In genomic region chrX:8095546-8095945, GRCm38 (mm10) we compare ENCODE assay signal across 8 mouse cellular contexts. TPM values are rescaled to one million over a fixed set of nuclear protein-coding genes. Genes with fewer than 3 reads are reported as not detected.
DNase-seq lines count a peak whose midpoint lies in the region; ATAC-seq lines count a peak whose summit lies in the region.

No protein-coding gene starts in this region.

- DNase-seq in kidney, postnatal 4 days = no peak
- DNase-seq in cerebellum, postnatal 14 days = peak; percentile 15 to 22
- no peak for DNase-seq in frontal cortex, postnatal 14 days (ENCODE audit: low spot score in 2 of 2)
- DNase-seq in adrenal gland, adult 8-10 months = no peak
- no peak for DNase-seq in kidney, adult 9 months

- H3K4me3 ChIP-seq in kidney, embryonic 15.5 days (replicated peaks) = peak overlapping the region; percentile 35
- H3K4me3 ChIP-seq in hindbrain, embryonic 16.5 days (ENCODE audit: low read length) = peak overlapping the region; percentile 28; the same call in 1 of the 2 replicates
- peak overlapping the region; percentile 27 for H3K4me3 ChIP-seq in midbrain, embryonic 15.5 days

- H3K36me3 ChIP-seq in kidney, embryonic 15.5 days = no peaks in the 10 kb centered on the region
- H3K36me3 ChIP-seq in hindbrain, embryonic 16.5 days (ENCODE audit: control insufficient read depth, insufficient read depth, low read length) = no peaks in the 10 kb centered on the region
- no peaks in the 10 kb centered on the region for H3K36me3 ChIP-seq in midbrain, embryonic 15.5 days (replicated peaks)

- no peak overlapping the region for H3K27ac ChIP-seq in kidney, embryonic 15.5 days
- H3K27ac ChIP-seq in hindbrain, embryonic 16.5 days (ENCODE audit: low read depth, low read length) = no peak overlapping the region
- 0 out of 2 replicates have a peak overlapping the region, but pooled peaks have one; percentile 66 for H3K27ac ChIP-seq in midbrain, embryonic 15.5 days

- peak overlapping the region; percentile 49 for H3K4me2 ChIP-seq in kidney, embryonic 15.5 days
- peak overlapping the region; percentile 46 for H3K4me2 ChIP-seq in hindbrain, embryonic 16.5 days (ENCODE audit: low read length)
- H3K4me2 ChIP-seq in midbrain, embryonic 15.5 days = peak overlapping the region; percentile 34

- no peaks in the 10 kb centered on the region for H3K9me3 ChIP-seq in kidney, embryonic 15.5 days (replicated peaks)
- H3K9me3 ChIP-seq in hindbrain, embryonic 16.5 days (ENCODE audit: control insufficient read depth, low read length) = 0 out of 2 replicates have a peak, but pooled peaks cover 2% of the 10 kb centered on the region
- no peaks in the 10 kb centered on the region for H3K9me3 ChIP-seq in midbrain, embryonic 15.5 days

- H3K9ac ChIP-seq in kidney, embryonic 15.5 days = no peak overlapping the region
- no peak overlapping the region for H3K9ac ChIP-seq in hindbrain, embryonic 16.5 days (ENCODE audit: low read depth, low read length)
- peak overlapping the region; percentile 29; the same call in 1 of the 2 replicates for H3K9ac ChIP-seq in midbrain, embryonic 15.5 days

- 72% methylated on average over 10 of the region's 10 CpGs for WGBS in kidney, embryonic 15.5 days
- WGBS in hindbrain, embryonic 16.5 days = 82% methylated on average over 10 of the region's 10 CpGs
- WGBS in midbrain, embryonic 15.5 days = 78% methylated on average over 10 of the region's 10 CpGs

- no peaks in the 10 kb centered on the region for H3K4me1 ChIP-seq in kidney, embryonic 15.5 days
- H3K4me1 ChIP-seq in hindbrain, embryonic 16.5 days (ENCODE audit: control insufficient read depth, insufficient read depth, low read depth, low read length) = no peaks in the 10 kb centered on the region
- peaks cover 6% of the 10 kb centered on the region; the same call in 1 of the 2 replicates for H3K4me1 ChIP-seq in midbrain, embryonic 15.5 days

- H3K27me3 ChIP-seq in kidney, embryonic 15.5 days = no peaks in the 10 kb centered on the region
- H3K27me3 ChIP-seq in hindbrain, embryonic 16.5 days (replicated peaks; ENCODE audit: control insufficient read depth, insufficient read depth, low read length) = no peaks in the 10 kb centered on the region
- H3K27me3 ChIP-seq in midbrain, embryonic 15.5 days (replicated peaks) = no peaks in the 10 kb centered on the region

- no peak for ATAC-seq in kidney, embryonic 15.5 days (replicated peaks; ENCODE audit: low FRiP score)
- ATAC-seq in hindbrain, embryonic 16.5 days = no peak
- no peak for ATAC-seq in midbrain, embryonic 15.5 days (replicated peaks)

RNA-seq across cellular contexts. Expression of gene Was, which starts 5.2 kb away (rescaled TPM):
- 0.23 and 0.49 TPM in 2 replicates for polyA plus RNA-seq in kidney, embryonic 15.5 days (2015; fragmentation: Nextera tagmentation; extraction: Ambion mirVana)
- polyA plus RNA-seq in hindbrain, embryonic 16.5 days (2015; fragmentation: Nextera tagmentation; extraction: Ambion mirVana) = 0.28 and 0.29 TPM in 2 replicates
- polyA plus RNA-seq in midbrain, embryonic 15.5 days (2015; fragmentation: Nextera tagmentation; extraction: Ambion mirVana) = 0.13 and 0.18 TPM in 2 replicates
- 1 to 10 TPM; 1.8 to 3.7 (median 3.2) TPM for total RNA-seq in adrenal gland, adult 8-10 months (2022)

RNA-seq across cellular contexts. Expression of gene Suv39h1, which starts 21.0 kb away (rescaled TPM):
- polyA plus RNA-seq in kidney, embryonic 15.5 days (2015; fragmentation: Nextera tagmentation; extraction: Ambion mirVana) = 69.0 and 69.5 TPM in 2 replicates
- 34.2 and 41.4 TPM in 2 replicates for polyA plus RNA-seq in hindbrain, embryonic 16.5 days (2015; fragmentation: Nextera tagmentation; extraction: Ambion mirVana)
- polyA plus RNA-seq in midbrain, embryonic 15.5 days (2015; fragmentation: Nextera tagmentation; extraction: Ambion mirVana) = 40.7 and 42.0 TPM in 2 replicates
- total RNA-seq in adrenal gland, adult 8-10 months (2022) = 10 to 100 TPM; 11.5 to 14.6 (median 13.9) TPM

RNA-seq across cellular contexts. Expression of gene Wdr13, which starts 37.1 kb away (rescaled TPM):
- 22.7 and 29.3 TPM in 2 replicates for polyA plus RNA-seq in kidney, embryonic 15.5 days (2015; fragmentation: Nextera tagmentation; extraction: Ambion mirVana)
- polyA plus RNA-seq in hindbrain, embryonic 16.5 days (2015; fragmentation: Nextera tagmentation; extraction: Ambion mirVana) = 65.0 and 65.9 TPM in 2 replicates
- 67.6 and 72.9 TPM in 2 replicates for polyA plus RNA-seq in midbrain, embryonic 15.5 days (2015; fragmentation: Nextera tagmentation; extraction: Ambion mirVana)
- 10 to 100 TPM; 55.3 to 98.1 (median 71.7) TPM for total RNA-seq in adrenal gland, adult 8-10 months (2022)

RNA-seq across cellular contexts. Expression of gene Rbm3, which starts 50.1 kb away (rescaled TPM):
- polyA plus RNA-seq in kidney, embryonic 15.5 days (2015; fragmentation: Nextera tagmentation; extraction: Ambion mirVana) = 490 and 492 TPM in 2 replicates
- polyA plus RNA-seq in hindbrain, embryonic 16.5 days (2015; fragmentation: Nextera tagmentation; extraction: Ambion mirVana) = 269 and 303 TPM in 2 replicates
- 272 and 285 TPM in 2 replicates for polyA plus RNA-seq in midbrain, embryonic 15.5 days (2015; fragmentation: Nextera tagmentation; extraction: Ambion mirVana)
- total RNA-seq in adrenal gland, adult 8-10 months (2022) = 100 to 1,000 TPM in 3 of 4 experiments, 10 to 100 TPM in 1; 63.7 to 233 (median 151) TPM

Comparison
In these comparisons a context has a peak if more than half of its experiments do, and no peak if none do; other contexts are left out.
1. DNase-seq: peak in cerebellum, postnatal 14 days (2 of 2); none in kidney, postnatal 4 days (0 of 2), frontal cortex, postnatal 14 days (0 of 2), adrenal gland, adult 8-10 months (single experiment) and kidney, adult 9 months (single experiment).
2. Peak in every context shown above with its lines, with median percentiles within 50 percentile points of each other: H3K4me2 ChIP-seq and H3K4me3 ChIP-seq.